Mouse (Mus musculus) embryonic facial prominence, embryonic 10.5 days (tissue): ENCODE measurements around the gene Mb. TPM values are rescaled to one million over a fixed set of nuclear protein-coding genes. Genes with fewer than 3 reads are reported as not detected.
A peak's percentile ranks its signal among the peaks of the same experiment; 100 is the strongest.

Experiments used
- DNase-seq: peaks from one replicate; pipeline ENCODE4 v3.0.0-alpha.2; 2017; ENCODE audit warnings: low spot score
- H3K27ac ChIP-seq: fragments of 300-500 bp; sonication (generic); replicated peaks from 2 replicates; pipeline ENCODE4 v1.5.1; 2016; ENCODE audit warnings: mild to moderate bottlenecking
- H3K27me3 ChIP-seq: fragments of 300-500 bp; sonication (generic); replicated peaks from 2 replicates; pipeline ENCODE4 v1.6.1; 2016; ENCODE audit warnings: low read depth, mild to moderate bottlenecking; ENCODE audit not compliant: poor library complexity, severe bottlenecking
- H3K36me3 ChIP-seq: fragments of 300-500 bp; sonication (generic); replicated peaks from 2 replicates; pipeline ENCODE4 v1.6.1; 2016; ENCODE audit warnings: mild to moderate bottlenecking, moderate library complexity
- H3K4me1 ChIP-seq: fragments of 300-500 bp; sonication (generic); 2 replicates; pipeline ENCODE4 v1.6.1; 2016
- H3K4me3 ChIP-seq: fragments of 300-500 bp; sonication (generic); 2 replicates; pipeline ENCODE4 v1.5.1; 2016; ENCODE audit warnings: mild to moderate bottlenecking, moderate library complexity
- H3K9me3 ChIP-seq: fragments of 300-500 bp; sonication (generic); 2 replicates; pipeline ENCODE4 v1.6.1; 2016; ENCODE audit warnings: mild to moderate bottlenecking
- WGBS: fragments of 180-500 bp; shearing (Covaris S2); methylation state at CpG from one replicate; pipeline ENCODE4 v1.1.7; 2016; 5-methylcytosine and 5-hydroxymethylcytosine counted together
- polyA plus RNA-seq: library from polyadenylated mRNA; unstranded; fragments of >200 nt; fragmentation: Nextera tagmentation; extraction: Ambion mirVana; gene quantifications from 2 replicates; pipeline ENCODE4 v1.2.1, GENCODE M21; 2016

Mb gene
- polyA plus RNA-seq, 1 experiment from 2014 or later, result 0.86 TPM

DNA sequence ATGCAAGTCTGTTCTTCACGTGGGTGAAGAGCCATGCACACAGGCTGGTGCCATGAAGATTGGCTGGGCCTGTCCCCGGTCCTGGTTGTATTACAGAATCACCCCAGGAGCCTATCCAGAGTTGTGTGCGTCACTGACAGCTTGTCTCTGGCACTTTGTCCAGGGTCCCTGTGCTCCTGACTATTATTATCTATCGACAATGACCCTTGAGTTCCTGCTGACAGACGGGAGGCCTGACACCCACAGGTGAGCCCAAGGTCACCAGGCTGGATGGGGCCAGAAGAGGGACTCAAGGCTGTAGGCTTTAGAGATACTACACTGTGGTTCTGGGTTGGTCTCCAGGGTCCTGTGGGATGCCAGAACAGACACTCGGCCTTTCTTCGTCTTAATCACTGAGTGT, 30.9 kb downstream of the Mb start:
- Histone ChIP-seq H3K4me1 (peaks cover 20% of the 10 kb centered on the region), H3K36me3 (no peaks in the 10 kb centered on the region), H3K9me3 (no peaks in the 10 kb centered on the region), H3K4me3 (no peak overlapping the region), H3K27ac (no peak overlapping the region), H3K27me3 (0 out of 2 replicates have a peak, but pooled peaks cover 6% of the 10 kb centered on the region)
- 89% methylated on average over 7 of the region's 7 CpGs for WGBS
- no peak for DNase-seq

DNA sequence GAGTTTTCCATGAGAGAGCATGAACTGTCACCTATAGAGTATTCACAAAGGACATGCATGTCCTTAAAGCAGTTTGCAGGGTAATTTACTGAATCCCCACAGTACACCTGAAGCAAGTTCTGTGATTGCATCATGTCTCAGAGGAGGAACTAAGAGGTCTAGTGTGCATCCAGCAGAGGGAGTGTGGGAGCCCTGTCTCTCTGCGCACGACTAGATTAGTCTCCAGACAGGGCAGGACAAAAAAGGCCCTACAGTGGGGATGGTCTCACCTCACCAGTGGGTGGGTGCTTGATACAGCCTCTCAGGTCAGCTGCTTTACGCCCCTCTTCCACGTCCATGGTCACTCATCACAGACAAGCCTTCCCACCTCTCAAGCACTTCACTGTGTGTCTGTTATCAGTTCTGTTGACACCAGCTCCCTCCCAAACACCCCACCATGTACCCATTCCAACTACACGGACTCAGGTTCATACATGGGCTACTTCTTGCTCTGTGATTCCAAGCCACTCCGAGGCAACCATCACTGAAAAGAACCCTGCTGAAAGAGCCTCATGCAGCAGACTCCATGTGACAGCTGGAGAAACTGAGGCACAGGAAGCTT, 31.6 kb downstream of the Mb start:
- Histone ChIP-seq H3K9me3 (no peaks in the 10 kb centered on the region), H3K27ac (no peak overlapping the region), H3K4me1 (peaks cover 26% of the 10 kb centered on the region), H3K27me3 (0 out of 2 replicates have a peak, but pooled peaks cover 6% of the 10 kb centered on the region), H3K36me3 (no peaks in the 10 kb centered on the region), H3K4me3 (no peak overlapping the region)
- DNase-seq, result no peak
- WGBS, result 63% methylated on average over 6 of the region's 6 CpGs

DNA sequence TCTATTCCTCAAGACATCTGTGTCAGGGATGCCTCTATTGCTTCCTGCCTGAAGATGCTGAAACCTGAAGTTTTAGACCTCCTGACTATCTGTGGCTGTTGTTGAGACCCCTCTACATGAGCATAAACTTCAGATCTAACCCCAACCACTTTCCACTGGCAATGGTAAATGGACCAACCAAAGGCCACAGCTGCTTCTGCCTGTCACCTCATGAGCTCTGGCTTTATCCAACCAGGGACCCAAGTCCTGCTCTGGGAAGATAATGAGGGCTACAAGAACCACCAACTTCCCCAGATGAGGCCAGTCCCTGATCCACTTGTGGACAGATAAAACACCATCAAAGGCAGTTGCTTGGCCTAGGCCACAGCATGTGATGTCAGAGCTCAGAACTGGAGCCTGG, 32.6 kb downstream of the Mb start:
- Histone ChIP-seq H3K27ac (no peak overlapping the region), H3K4me1 (peaks cover 36% of the 10 kb centered on the region), H3K27me3 (0 out of 2 replicates have a peak, but pooled peaks cover 6% of the 10 kb centered on the region), H3K4me3 (no peak overlapping the region), H3K9me3 (no peaks in the 10 kb centered on the region), H3K36me3 (no peaks in the 10 kb centered on the region)
- no peak for DNase-seq

DNA sequence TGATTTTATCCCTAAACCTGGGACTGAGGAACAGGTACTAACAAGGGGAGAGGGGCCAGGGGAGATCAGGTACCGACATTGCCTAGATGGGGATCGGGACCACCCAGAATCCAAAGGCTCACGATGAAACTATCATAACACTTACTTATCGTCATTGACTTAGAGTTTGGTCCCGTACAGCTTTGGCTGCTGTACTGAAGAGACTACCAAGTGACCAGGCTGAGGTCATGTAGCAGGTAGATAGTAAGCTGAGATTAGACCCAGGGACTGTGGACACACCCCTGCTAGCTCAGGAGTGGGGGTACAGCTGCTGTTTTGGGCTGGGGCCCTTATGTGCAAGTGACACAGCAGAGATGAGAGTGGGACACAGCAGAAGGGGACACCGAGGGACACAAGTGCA, 34.0 kb downstream of the Mb start:
- Histone ChIP-seq H3K9me3 (no peaks in the 10 kb centered on the region), H3K36me3 (no peaks in the 10 kb centered on the region), H3K4me1 (peaks cover 27% of the 10 kb centered on the region), H3K27me3 (0 out of 2 replicates have a peak, but pooled peaks cover 6% of the 10 kb centered on the region), H3K4me3 (no peak overlapping the region), H3K27ac (no peak overlapping the region)
- WGBS, result 94% methylated on average over 6 of the region's 6 CpGs
- no peak for DNase-seq

DNA sequence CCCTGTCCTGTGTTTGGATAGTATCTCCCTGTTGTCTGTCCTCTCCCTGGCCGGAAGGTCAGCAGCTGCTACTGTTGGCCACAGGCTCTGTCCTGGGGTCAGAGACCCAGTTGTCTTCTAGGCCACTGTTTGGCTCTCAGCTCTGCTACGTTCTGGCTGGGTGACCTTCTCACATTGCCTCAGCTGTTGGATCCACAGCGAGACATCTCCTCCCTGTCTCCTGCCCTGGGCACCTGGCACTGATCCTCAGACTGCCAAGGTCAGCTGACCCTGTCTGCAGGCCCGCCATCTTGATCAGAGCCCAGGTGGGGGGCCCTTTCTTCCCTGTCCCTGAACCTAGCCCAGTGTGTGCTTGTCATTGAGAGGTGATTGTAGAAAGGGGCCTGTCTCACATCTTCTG, 35.5 kb downstream of the Mb start:
- Histone ChIP-seq H3K4me1 (peaks cover 27% of the 10 kb centered on the region), H3K27ac (peak overlapping the region; percentile 63), H3K36me3 (no peaks in the 10 kb centered on the region), H3K4me3 (no peak overlapping the region; the same call in 1 of the 2 replicates), H3K9me3 (no peaks in the 10 kb centered on the region), H3K27me3 (0 out of 2 replicates have a peak, but pooled peaks cover 6% of the 10 kb centered on the region)
- DNase-seq, result no peak
- 62% methylated on average over 4 of the region's 4 CpGs for WGBS

DNA sequence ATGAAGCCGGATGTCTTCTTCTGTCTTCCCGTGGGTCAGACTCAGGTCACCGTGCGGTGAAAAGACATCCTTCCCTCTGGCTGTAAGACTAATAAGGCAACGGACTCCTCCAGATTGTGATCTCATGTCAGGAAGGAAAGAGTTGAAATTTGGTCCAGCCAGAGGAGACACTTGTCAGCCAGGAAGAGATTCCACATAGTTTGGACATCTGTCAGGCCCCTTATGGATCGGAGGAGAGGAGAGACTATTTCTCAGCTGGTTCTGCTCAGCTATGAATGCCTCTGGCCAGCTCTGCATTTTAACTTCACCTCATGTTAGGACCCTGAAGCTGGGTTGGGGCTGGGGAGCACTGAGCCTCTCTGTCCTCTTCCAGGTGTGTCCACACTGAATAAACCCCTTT, 36.0 kb downstream of the Mb start:
- H3K9me3 ChIP-seq, result no peaks in the 10 kb centered on the region
- 0 out of 2 replicates have a peak, but pooled peaks cover 6% of the 10 kb centered on the region for H3K27me3 ChIP-seq
- no peaks in the 10 kb centered on the region for H3K36me3 ChIP-seq
- no peak overlapping the region for H3K4me3 ChIP-seq
- WGBS, result 49% methylated on average over 6 of the region's 6 CpGs
- H3K27ac ChIP-seq, result peak overlapping the region; percentile 63
- DNase-seq, result no peak
- H3K4me1 ChIP-seq, result peaks cover 27% of the 10 kb centered on the region

DNA sequence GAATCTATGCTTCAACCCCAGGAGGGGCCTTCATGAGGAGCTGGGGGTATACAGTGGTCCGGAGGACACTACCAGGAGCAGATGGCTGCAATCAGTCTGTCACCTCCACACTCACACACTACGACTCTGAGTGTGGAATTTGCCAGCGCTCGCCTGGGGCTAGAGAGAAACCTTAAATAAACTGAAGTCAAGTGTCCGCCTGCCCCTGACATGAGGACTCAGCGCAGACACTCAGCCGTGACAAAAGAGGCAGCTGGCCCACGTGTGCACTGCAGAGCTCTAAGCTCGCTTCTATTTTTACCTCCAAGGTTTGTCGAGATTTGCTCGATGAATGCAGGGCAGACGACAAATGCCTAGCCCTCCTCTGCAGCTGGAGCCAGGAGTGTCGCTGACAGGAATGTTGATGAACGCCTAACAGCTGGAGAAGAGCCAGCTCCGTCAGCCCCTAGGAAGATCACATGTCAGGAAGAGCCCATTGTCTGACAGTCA, 36.7 kb downstream of the Mb start:
- H3K9me3 ChIP-seq, result no peaks in the 10 kb centered on the region
- peak; percentile 65 for DNase-seq
- H3K27ac ChIP-seq, result peak overlapping the region; percentile 63
- peak overlapping the region; percentile 19; the same call in 1 of the 2 replicates for H3K4me3 ChIP-seq
- H3K27me3 ChIP-seq, result 0 out of 2 replicates have a peak, but pooled peaks cover 6% of the 10 kb centered on the region
- WGBS, result 24% methylated on average over 15 of the region's 15 CpGs
- peaks cover 27% of the 10 kb centered on the region for H3K4me1 ChIP-seq
- H3K36me3 ChIP-seq, result no peaks in the 10 kb centered on the region

DNA sequence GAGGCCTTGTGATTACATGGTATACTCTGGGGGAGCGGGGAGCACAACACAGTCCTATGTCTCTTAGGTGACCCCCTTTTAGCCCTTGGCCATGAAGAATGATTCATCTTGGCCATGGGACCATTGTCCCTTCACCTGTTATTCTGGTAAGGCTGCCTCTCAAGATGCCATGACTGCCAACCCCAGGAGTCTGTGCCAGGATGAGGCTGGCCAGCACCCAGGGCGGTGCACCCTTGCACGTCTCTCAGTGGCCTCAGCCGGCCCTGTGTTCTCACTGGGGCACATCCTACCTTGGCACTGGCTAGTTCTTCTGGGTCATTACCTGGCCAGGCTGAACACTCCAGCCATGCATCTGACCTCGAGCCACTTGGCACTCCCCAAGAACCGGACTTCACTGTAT, 41.6 kb downstream of the Mb start:
- H3K9me3 ChIP-seq, result no peaks in the 10 kb centered on the region
- no peak for DNase-seq
- H3K27ac ChIP-seq, result no peak overlapping the region
- H3K4me1 ChIP-seq, result peaks cover 26% of the 10 kb centered on the region
- no peaks in the 10 kb centered on the region for H3K27me3 ChIP-seq
- WGBS, result 96% methylated on average over 6 of the region's 6 CpGs
- no peak overlapping the region for H3K4me3 ChIP-seq
- H3K36me3 ChIP-seq, result no peaks in the 10 kb centered on the region

DNA sequence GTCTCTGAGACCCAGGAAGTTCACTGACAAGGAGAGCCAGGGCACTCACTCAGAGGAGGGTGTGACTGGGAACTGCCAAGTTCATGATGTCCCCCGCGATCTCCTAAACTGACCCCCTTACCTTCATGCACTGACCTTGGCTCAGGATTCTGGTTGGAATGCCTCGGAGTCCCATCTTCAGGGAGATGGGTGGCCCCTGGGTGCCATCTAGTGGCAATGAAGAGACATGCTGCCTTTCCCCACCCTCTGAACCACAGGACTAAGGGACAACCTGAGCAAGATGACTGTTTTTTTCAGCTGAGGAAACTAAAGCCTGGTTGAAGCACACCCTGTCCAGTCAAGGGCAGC, 46.6 kb downstream of the Mb start:
- DNase-seq, result peak; percentile 64
- H3K36me3 ChIP-seq, result no peaks in the 10 kb centered on the region
- peaks cover 12% of the 10 kb centered on the region for H3K27me3 ChIP-seq
- WGBS, result 20% methylated on average over 3 of the region's 3 CpGs
- H3K4me1 ChIP-seq, result peaks cover 19% of the 10 kb centered on the region
- 0 out of 2 replicates have a peak, but pooled peaks cover 5% of the 10 kb centered on the region for H3K9me3 ChIP-seq
- H3K4me3 ChIP-seq, result no peak overlapping the region
- no peak overlapping the region for H3K27ac ChIP-seq

DNA sequence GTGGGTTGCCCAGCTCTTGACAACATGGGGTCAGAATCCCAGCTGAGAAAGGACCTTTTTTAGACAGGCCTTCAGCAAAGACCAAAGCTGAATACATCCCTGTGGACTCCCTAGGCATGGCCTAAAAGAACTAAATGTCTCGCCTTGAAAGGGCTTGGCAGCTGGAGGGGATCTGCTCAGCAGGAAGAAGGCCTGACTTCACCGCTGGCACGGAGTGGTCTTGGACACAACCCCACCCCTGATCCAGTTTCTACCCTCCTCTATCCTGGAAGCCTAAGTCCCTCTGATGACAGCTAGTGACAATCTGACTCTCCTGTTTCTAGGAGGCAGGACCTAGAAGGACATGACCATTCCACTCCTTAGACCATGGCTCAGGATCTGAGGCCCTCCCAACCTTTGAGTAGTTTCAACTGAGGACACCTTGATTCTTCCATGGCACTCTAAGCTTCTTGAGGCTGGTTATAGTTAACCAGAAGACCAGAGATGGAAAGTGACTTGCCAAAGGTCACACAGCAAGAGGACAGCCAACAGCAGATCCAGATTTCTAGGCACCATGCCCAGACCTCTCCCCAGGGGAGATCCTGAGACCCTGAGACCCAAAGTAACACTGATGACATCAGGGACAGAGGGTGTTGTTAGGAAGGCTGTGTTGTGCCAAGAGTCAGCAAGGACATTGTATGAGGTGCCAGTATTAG, 47.1 kb downstream of the Mb start:
- DNase-seq, result no peak
- no peak overlapping the region for H3K4me3 ChIP-seq
- peaks cover 18% of the 10 kb centered on the region for H3K27me3 ChIP-seq
- 92% methylated on average over 3 of the region's 3 CpGs for WGBS
- H3K27ac ChIP-seq, result no peak overlapping the region
- 0 out of 2 replicates have a peak, but pooled peaks cover 5% of the 10 kb centered on the region for H3K9me3 ChIP-seq
- peaks cover 22% of the 10 kb centered on the region for H3K4me1 ChIP-seq
- no peaks in the 10 kb centered on the region for H3K36me3 ChIP-seq

DNA sequence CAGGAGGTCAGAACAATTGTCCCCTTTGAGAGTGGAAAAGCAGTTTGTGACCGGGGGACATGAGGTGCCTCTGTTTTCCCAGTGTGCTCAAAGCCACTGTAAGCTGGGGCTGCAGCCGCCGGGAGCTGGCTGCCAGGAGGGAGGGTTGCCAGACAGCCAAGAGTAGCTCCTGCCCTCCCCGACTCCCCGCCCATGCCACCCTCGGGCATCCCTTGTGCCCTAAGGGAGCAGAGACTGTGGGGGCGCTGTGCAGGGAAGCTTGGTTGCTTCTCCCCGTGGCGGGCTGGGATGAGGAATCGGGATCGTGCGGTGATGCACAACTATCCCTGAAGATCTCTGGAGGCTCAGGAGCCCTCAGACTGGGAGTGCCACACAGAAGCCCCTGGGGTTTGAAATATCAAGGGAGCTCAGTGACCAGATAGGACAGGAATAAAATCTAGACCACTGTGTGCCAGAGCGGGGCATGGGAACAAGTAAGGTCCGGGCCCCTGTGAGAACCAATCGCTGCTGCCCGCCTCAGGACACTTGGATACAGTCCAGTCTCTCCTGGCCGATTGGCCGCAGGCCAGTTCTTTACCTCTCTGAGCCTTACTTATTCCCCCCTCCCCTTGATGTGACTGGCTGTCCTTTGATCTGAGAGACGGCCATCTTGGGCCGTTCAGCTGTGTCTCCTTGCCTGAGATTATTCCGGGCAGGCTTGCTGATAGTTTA, 51.4 kb downstream of the Mb start:
- WGBS, result 50% methylated on average over 21 of the region's 21 CpGs
- no peak for DNase-seq
- H3K9me3 ChIP-seq, result 0 out of 2 replicates have a peak, but pooled peaks cover 5% of the 10 kb centered on the region
- peaks cover 25% of the 10 kb centered on the region for H3K27me3 ChIP-seq
- H3K27ac ChIP-seq, result 0 out of 2 replicates have a peak overlapping the region, but pooled peaks have one; percentile 24
- peaks cover 5% of the 10 kb centered on the region for H3K4me1 ChIP-seq
- H3K36me3 ChIP-seq, result no peaks in the 10 kb centered on the region
- H3K4me3 ChIP-seq, result no peak overlapping the region

DNA sequence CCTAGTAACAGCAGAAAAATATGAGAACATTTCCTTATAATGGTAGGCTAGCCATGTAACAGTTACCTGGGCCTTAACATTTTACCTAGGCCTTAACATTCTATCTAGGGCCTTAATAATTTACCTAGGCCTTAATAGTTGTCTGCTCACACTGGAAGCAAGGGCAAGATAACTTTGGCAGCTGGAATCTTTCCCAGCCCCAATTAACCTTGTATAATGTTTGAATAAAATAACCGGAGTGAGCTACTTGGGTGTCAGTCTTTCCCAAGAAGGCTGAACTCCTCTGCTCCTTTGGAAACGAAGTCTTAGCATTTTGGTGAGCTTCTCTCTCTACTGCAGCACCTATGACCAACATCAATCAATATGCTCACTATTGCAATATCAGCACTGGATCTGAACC, 52.4 kb downstream of the Mb start:
- WGBS, result 88% methylated on average over 2 of the region's 2 CpGs

More for the DNA sequence above, 52.4 kb downstream of the Mb start:
- Histone ChIP-seq H3K4me3 (no peak overlapping the region), H3K4me1 (peaks cover 5% of the 10 kb centered on the region), H3K27me3 (peaks cover 25% of the 10 kb centered on the region), H3K9me3 (0 out of 2 replicates have a peak, but pooled peaks cover 5% of the 10 kb centered on the region), H3K36me3 (no peaks in the 10 kb centered on the region), H3K27ac (no peak overlapping the region)
- no peak for DNase-seq
